Mouse (Mus musculus) erythroblast, embryonic 14.5 days (primary cell): ENCODE data around the gene Ldhb.

Source experiments
- GATA1 ChIP-seq: IDR thresholded peaks from 2 replicates; pipeline ENCODE4 v1.6.1; 2012; ENCODE audit warnings: low read length, inconsistent platforms, mixed read lengths
- TAL1 ChIP-seq: IDR thresholded peaks from 3 replicates; pipeline ENCODE4 v1.6.1; 2012; ENCODE audit warnings: low read length, inconsistent platforms, mixed read lengths

GRCm38 (mm10) chr6:142502519-142503125 lies 5.1 kb downstream of the Ldhb start:
- TF ChIP-seq GATA1 (no peak), TAL1 (no peak)
